Mouse (Mus musculus) lung, postnatal 0 days (tissue): Measurements from ENCODE around the gene Mettl3. TPM values are rescaled to one million over a fixed set of nuclear protein-coding genes. Genes with fewer than 3 reads are reported as not detected.

ENCODE experiments used
- ATAC-seq: fragments of 200-750 bp; cut with Nextera tagmentation; 2 replicates; pipeline ENCODE4 v1.8.0; 2017; ENCODE audit warnings: moderate library complexity
- DNase-seq: peaks from one replicate; pipeline ENCODE4 v3.0.0-alpha.2; 2016; ENCODE audit warnings: low spot score
- H3K27ac ChIP-seq: fragments of 300-500 bp; sonication (generic); 2 replicates; pipeline ENCODE4 v1.5.1; 2014; ENCODE audit warnings: antibody characterized with exemption, mild to moderate bottlenecking, low read length, mixed read lengths
- H3K27me3 ChIP-seq: fragments of 300-500 bp; sonication (generic); replicated peaks from 2 replicates; pipeline ENCODE4 v1.6.1; 2014; ENCODE audit warnings: low read length, mixed read lengths; ENCODE audit not compliant: insufficient read depth
- H3K36me3 ChIP-seq: fragments of 300-500 bp; sonication (generic); 2 replicates; pipeline ENCODE4 v1.6.1; 2014; ENCODE audit warnings: low read length, mixed read lengths; ENCODE audit not compliant: insufficient read depth
- H3K4me1 ChIP-seq: fragments of 300-500 bp; sonication (generic); 2 replicates; pipeline ENCODE4 v1.6.1; 2014; ENCODE audit warnings: antibody characterized with exemption, low read depth, low read length, mixed read lengths; ENCODE audit not compliant: insufficient read depth
- H3K4me2 ChIP-seq: fragments of 300-500 bp; sonication (generic); replicated peaks from 2 replicates; pipeline ENCODE4 v1.6.1; 2014; ENCODE audit warnings: low read depth, mild to moderate bottlenecking, low read length, moderate library complexity, mixed read lengths
- H3K4me3 ChIP-seq: fragments of 300-500 bp; sonication (generic); 2 replicates; pipeline ENCODE4 v1.5.1; 2014; ENCODE audit warnings: low read depth, low read length
- H3K9ac ChIP-seq: fragments of 300-500 bp; sonication (generic); replicated peaks from 2 replicates; pipeline ENCODE4 v1.6.1; 2014; ENCODE audit warnings: low read depth, mild to moderate bottlenecking
- H3K9me3 ChIP-seq: fragments of 300-500 bp; sonication (generic); 2 replicates; pipeline ENCODE4 v1.6.1; 2016; ENCODE audit warnings: low read length, mixed read lengths
- CTCF ChIP-seq: IDR thresholded peaks from 2 replicates; pipeline ENCODE4 v1.5.1; 2016; ENCODE audit warnings: antibody characterized with exemption, mild to moderate bottlenecking
- EP300 ChIP-seq: IDR thresholded peaks from 2 replicates; pipeline ENCODE4 v1.6.1; 2016; ENCODE audit warnings: antibody characterized with exemption, mild to moderate bottlenecking, control low read depth
- WGBS: fragments of 180-500 bp; shearing (Covaris S2); extraction: QIAGEN DNeasy Blood & Tissue Kit; methylation state at CpG from one replicate; pipeline ENCODE4 v1.1.7; 2014; 5-methylcytosine and 5-hydroxymethylcytosine counted together
- polyA plus RNA-seq: library from polyadenylated mRNA; unstranded; fragments of >200 nt; fragmentation: Nextera tagmentation; extraction: Ambion mirVana; gene quantifications from 2 replicates; pipeline ENCODE4 v1.2.1, GENCODE M21; 2015

Mettl3 gene
- polyA plus RNA-seq, 1 experiment from 2014 or later: 19.6 TPM

GRCm38 (mm10) chr14:52278932-52279746 is 25.8 kb downstream of the Mettl3 start, which contains the start of the genes Tox4 and Rab2b:
TSS of gene Tox4 (plus strand) at chr14:52279146.
TSS of gene Rab2b (minus strand) at chr14:52279545.
- ATAC-seq: peak; percentile 97
- H3K4me1 ChIP-seq: no peaks in the 10 kb centered on the region; the same call in 1 of the 2 replicates
- no peaks in the 10 kb centered on the region for H3K9me3 ChIP-seq
- peak within 1 kb of the TSS; percentile 68 for H3K4me2 ChIP-seq
- H3K9ac ChIP-seq: peak within 1 kb of the TSS; percentile 77
- H3K27ac ChIP-seq: peak within 1 kb of the TSS; percentile 93
- TF ChIP-seq EP300 (peak; percentile 47; the same call in 1 of the 2 replicates), CTCF (peak; percentile 100)
- H3K27me3 ChIP-seq: no peaks in the 10 kb centered on the region
- no peaks in the 10 kb centered on the region for H3K36me3 ChIP-seq
- peak within 1 kb of the TSS; percentile 79 for H3K4me3 ChIP-seq
- DNase-seq: peak; percentile 99
- under 1% methylated on average over 63 of the region's 66 CpGs for WGBS

GRCm38 (mm10) chr14:52277210-52277609 is 27.7 kb downstream of the Mettl3 start:
- WGBS: 88% methylated on average over 4 of the region's 4 CpGs
- TF ChIP-seq EP300: no peak
- no peak for TF ChIP-seq CTCF
- no peaks in the 10 kb centered on the region for H3K36me3 ChIP-seq
- H3K4me3 ChIP-seq: no peak overlapping the region
- H3K4me2 ChIP-seq: no peak overlapping the region
- DNase-seq (no peak), ATAC-seq (no peak)
- H3K27ac ChIP-seq: no peak overlapping the region
- no peak overlapping the region for H3K9ac ChIP-seq
- H3K4me1 ChIP-seq: no peaks in the 10 kb centered on the region; the same call in 1 of the 2 replicates
- no peaks in the 10 kb centered on the region for H3K9me3 ChIP-seq
- no peaks in the 10 kb centered on the region for H3K27me3 ChIP-seq

GRCm38 (mm10) chr14:52272781-52273180 is 32.1 kb downstream of the Mettl3 start:
- Histone ChIP-seq H3K27ac (no peak overlapping the region), H3K9ac (no peak overlapping the region), H3K27me3 (no peaks in the 10 kb centered on the region), H3K4me3 (no peak overlapping the region), H3K4me2 (no peak overlapping the region), H3K9me3 (no peaks in the 10 kb centered on the region), H3K36me3 (no peaks in the 10 kb centered on the region), H3K4me1 (no peaks in the 10 kb centered on the region)
- 55% methylated on average over 3 of the region's 3 CpGs for WGBS
- DNase-seq: no peak
- ATAC-seq: no peak
- TF ChIP-seq CTCF (no peak), EP300 (no peak)

GRCm38 (mm10) chr14:52257484-52258213 is 47.3 kb downstream of the Mettl3 start, which contains the start of gene Chd8:
TSS of gene Chd8 (minus strand) at chr14:52257780.
- H3K36me3 ChIP-seq: peaks cover 9% of the 10 kb centered on the region; the same call in 1 of the 2 replicates
- H3K27me3 ChIP-seq: no peaks in the 10 kb centered on the region
- peak within 1 kb of the TSS; percentile 65 for H3K4me2 ChIP-seq
- DNase-seq (peak; percentile 99), ATAC-seq (peak; percentile 100)
- H3K9ac ChIP-seq: peak within 1 kb of the TSS; percentile 86
- peak; percentile 83 for TF ChIP-seq CTCF
- TF ChIP-seq EP300: peak; percentile 24; the same call in 1 of the 2 replicates
- 1% methylated on average over 51 of the region's 54 CpGs for WGBS
- H3K9me3 ChIP-seq: no peaks in the 10 kb centered on the region
- peak within 1 kb of the TSS; percentile 89 for H3K4me3 ChIP-seq
- H3K4me1 ChIP-seq: no peaks in the 10 kb centered on the region
- H3K27ac ChIP-seq: peak within 1 kb of the TSS; percentile 91

GRCm38 (mm10) chr14:52256311-52257175 is 48.4 kb downstream of the Mettl3 start:
- H3K4me3 ChIP-seq: peak overlapping the region; percentile 89
- no peaks in the 10 kb centered on the region for H3K36me3 ChIP-seq
- DNase-seq (peak; percentile 48), ATAC-seq (no peak)
- H3K4me1 ChIP-seq: no peaks in the 10 kb centered on the region
- H3K9me3 ChIP-seq: no peaks in the 10 kb centered on the region
- no peaks in the 10 kb centered on the region for H3K27me3 ChIP-seq
- no peak for TF ChIP-seq EP300
- TF ChIP-seq CTCF: no peak
- 5% methylated on average over 18 of the region's 18 CpGs for WGBS
- peak overlapping the region; percentile 86 for H3K9ac ChIP-seq
- peak overlapping the region; percentile 91 for H3K27ac ChIP-seq
- peak overlapping the region; percentile 65 for H3K4me2 ChIP-seq
